Mouse (Mus musculus) kidney, postnatal 0 days (tissue): Measurements from ENCODE around the gene Ppat. TPM values are rescaled to one million over a fixed set of nuclear protein-coding genes. Genes with fewer than 3 reads are reported as not detected.
A peak's percentile ranks its signal among the peaks of the same experiment; 100 is the strongest.

Experiments used
- ATAC-seq: fragments of 200-750 bp; cut with Nextera tagmentation; replicated peaks from 2 replicates; pipeline ENCODE4 v1.8.0; 2017; ENCODE audit warnings: low read depth, moderate number of reproducible peaks, moderate TSS enrichment, moderate library complexity; ENCODE audit not compliant: low FRiP score
- DNase-seq: peaks from one replicate; pipeline ENCODE4 v3.0.0-alpha.2; 2016; ENCODE audit warnings: low spot score
- H3K27ac ChIP-seq: fragments of 300-500 bp; sonication (generic); 2 replicates; pipeline ENCODE4 v1.5.1; 2014; ENCODE audit warnings: mild to moderate bottlenecking
- H3K27me3 ChIP-seq: fragments of 300-500 bp; sonication (generic); 2 replicates; pipeline ENCODE4 v1.6.1; 2014; ENCODE audit warnings: low read length, mixed read lengths; ENCODE audit not compliant: insufficient read depth
- H3K36me3 ChIP-seq: fragments of 300-500 bp; sonication (generic); 2 replicates; pipeline ENCODE4 v1.6.1; 2014; ENCODE audit warnings: low read length, mixed read lengths; ENCODE audit not compliant: insufficient read depth
- H3K4me1 ChIP-seq: fragments of 300-500 bp; sonication (generic); replicated peaks from 2 replicates; pipeline ENCODE4 v1.6.1; 2014; ENCODE audit warnings: antibody characterized with exemption, low read length, mixed read lengths; ENCODE audit not compliant: insufficient read depth
- H3K4me2 ChIP-seq: fragments of 300-500 bp; sonication (generic); 2 replicates; pipeline ENCODE4 v1.6.1; 2014; ENCODE audit warnings: mild to moderate bottlenecking, low read length, moderate library complexity, mixed read lengths
- H3K4me3 ChIP-seq: fragments of 300-500 bp; sonication (generic); replicated peaks from 2 replicates; pipeline ENCODE4 v1.5.1; 2014; ENCODE audit warnings: low read depth, low read length
- H3K9ac ChIP-seq: fragments of 300-500 bp; sonication (generic); 2 replicates; pipeline ENCODE4 v1.6.1; 2014; ENCODE audit warnings: low read depth, low read length
- H3K9me3 ChIP-seq: fragments of 300-500 bp; sonication (generic); replicated peaks from 2 replicates; pipeline ENCODE4 v1.6.1; 2016; ENCODE audit warnings: low read length, inconsistent platforms, mixed read lengths
- CTCF ChIP-seq: IDR thresholded peaks from 2 replicates; pipeline ENCODE4 v1.5.1; 2016; ENCODE audit warnings: antibody characterized with exemption, low read depth, mild to moderate bottlenecking, moderate library complexity
- WGBS: fragments of 180-500 bp; shearing (Covaris S2); extraction: QIAGEN DNeasy Blood & Tissue Kit; methylation state at CpG from one replicate; pipeline ENCODE4 v1.1.7; 2014; 5-methylcytosine and 5-hydroxymethylcytosine counted together
- polyA plus RNA-seq: library from polyadenylated mRNA; unstranded; fragments of >200 nt; fragmentation: Nextera tagmentation; extraction: Ambion mirVana; gene quantifications from 2 replicates; pipeline ENCODE4 v1.2.1, GENCODE M21; 2015

Gene Ppat
- polyA plus RNA-seq, 1 experiment from 2014 or later: 35.9 TPM

- 2% methylated on average over 47 of the region's 47 CpGs for WGBS
- Histone ChIP-seq H3K9ac (peak within 1 kb of the TSS; percentile 82), H3K4me1 (peaks cover 4% of the 10 kb centered on the region; the same call in 1 of the 2 replicates), H3K4me2 (peak within 1 kb of the TSS; percentile 84), H3K4me3 (peak within 1 kb of the TSS; percentile 74), H3K9me3 (no peaks in the 10 kb centered on the region), H3K27ac (peak within 1 kb of the TSS; percentile 90), H3K36me3 (no peaks in the 10 kb centered on the region), H3K27me3 (no peaks in the 10 kb centered on the region)
- TF ChIP-seq CTCF: peak; percentile 34; the same call in 1 of the 2 replicates
- peak; percentile 98 for ATAC-seq
- peak; percentile 95 for DNase-seq
Measured at GRCm38 (mm10) chr5:76905405-76906154, 45.8 kb downstream of the Ppat start, which contains the start of gene Aasdh. Gene Aasdh, minus strand, starts transcription at chr5:76905514.

- under 1% methylated on average over 19 of the region's 19 CpGs for WGBS
- Histone ChIP-seq H3K4me3 (peak overlapping the region; percentile 74), H3K4me2 (peak overlapping the region; percentile 84), H3K4me1 (peaks cover 4% of the 10 kb centered on the region; the same call in 1 of the 2 replicates), H3K36me3 (no peaks in the 10 kb centered on the region), H3K9ac (peak overlapping the region; percentile 82), H3K27me3 (no peaks in the 10 kb centered on the region), H3K27ac (peak overlapping the region; percentile 90), H3K9me3 (no peaks in the 10 kb centered on the region)
- TF ChIP-seq CTCF: no peak
- ATAC-seq (no peak), DNase-seq (no peak)
Measured at GRCm38 (mm10) chr5:76904713-76905404, 46.5 kb downstream of the Ppat start.

GRCm38 (mm10) chr5:76902131-76902530 is 49.2 kb downstream of the Ppat start:
- H3K4me1 ChIP-seq: peaks cover 4% of the 10 kb centered on the region; the same call in 1 of the 2 replicates
- H3K4me3 ChIP-seq: no peak overlapping the region
- no peak for TF ChIP-seq CTCF
- H3K36me3 ChIP-seq: no peaks in the 10 kb centered on the region
- no peak overlapping the region for H3K4me2 ChIP-seq
- no peak overlapping the region for H3K27ac ChIP-seq
- no peak overlapping the region for H3K9ac ChIP-seq
- no peaks in the 10 kb centered on the region for H3K27me3 ChIP-seq
- DNase-seq: no peak
- 81% methylated on average over 4 of the region's 4 CpGs for WGBS
- H3K9me3 ChIP-seq: no peaks in the 10 kb centered on the region
- no peak for ATAC-seq

GRCm38 (mm10) chr5:76893084-76893483 is 58.3 kb downstream of the Ppat start:
- Histone ChIP-seq H3K36me3 (0 out of 2 replicates have a peak, but pooled peaks cover 23% of the 10 kb centered on the region), H3K9me3 (no peaks in the 10 kb centered on the region), H3K27me3 (no peaks in the 10 kb centered on the region), H3K4me1 (no peaks in the 10 kb centered on the region), H3K27ac (no peak overlapping the region), H3K9ac (no peak overlapping the region), H3K4me3 (no peak overlapping the region), H3K4me2 (no peak overlapping the region)
- 86% methylated on average over 2 of the region's 2 CpGs for WGBS
- no peak for ATAC-seq
- no peak for DNase-seq
- TF ChIP-seq CTCF: no peak

GRCm38 (mm10) chr5:76892608-76893007 is 58.8 kb downstream of the Ppat start:
- H3K9me3 ChIP-seq: no peaks in the 10 kb centered on the region
- 0 out of 2 replicates have a peak, but pooled peaks cover 23% of the 10 kb centered on the region for H3K36me3 ChIP-seq
- WGBS: 77% methylated on average over 2 of the region's 2 CpGs
- TF ChIP-seq CTCF: no peak
- ATAC-seq (no peak), DNase-seq (no peak)
- no peak overlapping the region for H3K9ac ChIP-seq
- no peak overlapping the region for H3K4me2 ChIP-seq
- H3K4me1 ChIP-seq: no peaks in the 10 kb centered on the region
- H3K27ac ChIP-seq: no peak overlapping the region
- H3K27me3 ChIP-seq: no peaks in the 10 kb centered on the region
- no peak overlapping the region for H3K4me3 ChIP-seq

DNA sequence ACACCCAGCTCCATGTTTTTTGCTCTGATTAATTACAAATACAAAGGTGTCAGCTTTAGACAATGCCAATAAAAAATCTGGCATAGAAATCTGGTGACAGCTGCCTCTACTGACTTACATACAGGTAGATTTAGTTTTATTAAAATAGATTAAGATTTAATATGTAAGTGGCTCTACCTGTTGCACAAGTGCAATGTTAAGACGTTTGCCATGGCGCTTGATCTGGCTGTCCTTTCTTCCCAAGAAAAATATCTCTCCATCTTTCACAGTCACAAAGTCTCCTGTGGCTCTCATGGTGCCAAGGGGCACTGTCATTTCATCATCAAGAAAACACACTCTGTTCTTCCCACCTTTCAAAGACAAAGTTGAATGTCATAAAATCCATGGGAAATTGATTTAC is 64.4 kb downstream of the Ppat start:
- H3K36me3 ChIP-seq: peaks cover 30% of the 10 kb centered on the region; the same call in 1 of the 2 replicates
- WGBS: 98% methylated on average over 2 of the region's 2 CpGs
- H3K4me3 ChIP-seq: no peak overlapping the region

More for the DNA sequence above, 64.4 kb downstream of the Ppat start:
- no peak for ATAC-seq
- H3K27me3 ChIP-seq: no peaks in the 10 kb centered on the region
- no peak overlapping the region for H3K27ac ChIP-seq
- H3K9ac ChIP-seq: no peak overlapping the region
- H3K4me1 ChIP-seq: no peaks in the 10 kb centered on the region
- no peak overlapping the region for H3K4me2 ChIP-seq
- TF ChIP-seq CTCF: no peak
- H3K9me3 ChIP-seq: no peaks in the 10 kb centered on the region
- DNase-seq: no peak
